Mouse (Mus musculus) hindbrain, embryonic 12.5 days (tissue): ENCODE data around the gene Frmd4a. TPM values are rescaled to one million over a fixed set of nuclear protein-coding genes. Genes with fewer than 3 reads are reported as not detected.

Experiments used
- ATAC-seq: fragments of 200-750 bp; cut with Nextera tagmentation; 2 replicates; pipeline ENCODE4 v1.8.0; 2017; ENCODE audit warnings: moderate TSS enrichment; ENCODE audit not compliant: low FRiP score
- H3K27ac ChIP-seq: fragments of 300-500 bp; sonication (generic); 2 replicates; pipeline ENCODE4 v1.5.1; 2016; ENCODE audit warnings: mild to moderate bottlenecking
- H3K27me3 ChIP-seq: fragments of 300-500 bp; sonication (generic); 2 replicates; pipeline ENCODE4 v1.6.1; 2016; ENCODE audit warnings: mild to moderate bottlenecking
- H3K36me3 ChIP-seq: fragments of 300-500 bp; sonication (generic); 2 replicates; pipeline ENCODE4 v1.6.1; 2016; ENCODE audit warnings: mild to moderate bottlenecking
- H3K4me1 ChIP-seq: fragments of 300-500 bp; sonication (generic); 2 replicates; pipeline ENCODE4 v1.6.1; 2016
- H3K4me2 ChIP-seq: fragments of 300-500 bp; sonication (generic); replicated peaks from 2 replicates; pipeline ENCODE4 v1.6.1; 2016; ENCODE audit warnings: mild to moderate bottlenecking
- H3K4me3 ChIP-seq: fragments of 300-500 bp; sonication (generic); 2 replicates; pipeline ENCODE4 v1.5.1; 2016; ENCODE audit warnings: mild to moderate bottlenecking
- H3K9ac ChIP-seq: fragments of 300-500 bp; sonication (generic); 2 replicates; pipeline ENCODE4 v1.6.1; 2016; ENCODE audit warnings: mild to moderate bottlenecking, moderate library complexity
- H3K9me3 ChIP-seq: fragments of 300-500 bp; sonication (generic); replicated peaks from 2 replicates; pipeline ENCODE4 v1.6.1; 2016; ENCODE audit warnings: mild to moderate bottlenecking
- WGBS: fragments of 180-500 bp; shearing (Covaris S2); methylation state at CpG from one replicate; pipeline ENCODE4 v1.1.7; 2016; 5-methylcytosine and 5-hydroxymethylcytosine counted together
- polyA plus RNA-seq: library from polyadenylated mRNA; unstranded; fragments of >200 nt; fragmentation: Nextera tagmentation; extraction: Ambion mirVana; gene quantifications from 2 replicates; pipeline ENCODE4 v1.2.1, GENCODE M21; 2016

Frmd4a gene
- polyA plus RNA-seq, 1 experiment from 2014 or later, result 69.6 TPM

GRCm38 (mm10) chr2:4475991-4476390 is 458.5 kb downstream of the Frmd4a start:
- no peak for ATAC-seq
- Histone ChIP-seq H3K27ac (no peak overlapping the region), H3K36me3 (peaks cover 23% of the 10 kb centered on the region), H3K4me1 (peaks cover 15% of the 10 kb centered on the region), H3K4me3 (no peak overlapping the region), H3K27me3 (no peaks in the 10 kb centered on the region), H3K9me3 (no peaks in the 10 kb centered on the region), H3K9ac (no peak overlapping the region), H3K4me2 (no peak overlapping the region)
- 72% methylated on average over 4 of the region's 4 CpGs for WGBS

GRCm38 (mm10) chr2:4476608-4477007 is 459.1 kb downstream of the Frmd4a start:
- H3K4me3 ChIP-seq, result no peak overlapping the region
- no peak for ATAC-seq
- H3K4me2 ChIP-seq, result no peak overlapping the region
- 88% methylated on average over 5 of the region's 5 CpGs for WGBS
- H3K36me3 ChIP-seq, result peaks cover 23% of the 10 kb centered on the region
- no peaks in the 10 kb centered on the region for H3K27me3 ChIP-seq
- H3K27ac ChIP-seq, result no peak overlapping the region
- H3K9ac ChIP-seq, result no peak overlapping the region
- peaks cover 19% of the 10 kb centered on the region for H3K4me1 ChIP-seq
- no peaks in the 10 kb centered on the region for H3K9me3 ChIP-seq

GRCm38 (mm10) chr2:4477311-4477710 is 459.8 kb downstream of the Frmd4a start:
- Histone ChIP-seq H3K27me3 (no peaks in the 10 kb centered on the region), H3K9ac (no peak overlapping the region), H3K4me2 (no peak overlapping the region), H3K4me1 (peaks cover 19% of the 10 kb centered on the region), H3K9me3 (no peaks in the 10 kb centered on the region), H3K36me3 (peaks cover 23% of the 10 kb centered on the region), H3K27ac (no peak overlapping the region), H3K4me3 (no peak overlapping the region)
- WGBS, result 67% methylated on average over 5 of the region's 5 CpGs
- no peak for ATAC-seq

GRCm38 (mm10) chr2:4480180-4480579 is 462.7 kb downstream of the Frmd4a start:
- WGBS, result 90% methylated on average over 5 of the region's 5 CpGs
- Histone ChIP-seq H3K27ac (no peak overlapping the region), H3K4me1 (peaks cover 9% of the 10 kb centered on the region; the same call in 1 of the 2 replicates)

GRCm38 (mm10) chr2:4481154-4481553 is 463.6 kb downstream of the Frmd4a start:
- no peaks in the 10 kb centered on the region for H3K27me3 ChIP-seq
- H3K4me3 ChIP-seq, result no peak overlapping the region
- WGBS, result 63% methylated on average over 11 of the region's 11 CpGs
- H3K36me3 ChIP-seq, result peaks cover 12% of the 10 kb centered on the region
- peak; percentile 67 for ATAC-seq
- no peak overlapping the region for H3K9ac ChIP-seq
- H3K4me2 ChIP-seq, result no peak overlapping the region
- 0 out of 2 replicates have a peak overlapping the region, but pooled peaks have one; percentile 18 for H3K27ac ChIP-seq
- peaks cover 9% of the 10 kb centered on the region; the same call in 1 of the 2 replicates for H3K4me1 ChIP-seq
- no peaks in the 10 kb centered on the region for H3K9me3 ChIP-seq

More at GRCm38 (mm10) chr2:4480180-4480579, 462.7 kb downstream of the Frmd4a start:
- H3K36me3 ChIP-seq, result peaks cover 17% of the 10 kb centered on the region
- H3K27me3 ChIP-seq, result no peaks in the 10 kb centered on the region
- no peak overlapping the region for H3K4me3 ChIP-seq
- H3K4me2 ChIP-seq, result no peak overlapping the region
- H3K9ac ChIP-seq, result no peak overlapping the region
- no peak for ATAC-seq
- H3K9me3 ChIP-seq, result no peaks in the 10 kb centered on the region

GRCm38 (mm10) chr2:4486185-4486584 is 468.7 kb downstream of the Frmd4a start:
- no peak overlapping the region for H3K27ac ChIP-seq
- 80% methylated on average over 5 of the region's 5 CpGs for WGBS
- H3K36me3 ChIP-seq, result 0 out of 2 replicates have a peak, but pooled peaks cover 5% of the 10 kb centered on the region
- ATAC-seq, result no peak
- peaks cover 23% of the 10 kb centered on the region for H3K4me1 ChIP-seq
- no peaks in the 10 kb centered on the region for H3K27me3 ChIP-seq
- no peak overlapping the region for H3K4me3 ChIP-seq
- H3K9ac ChIP-seq, result no peak overlapping the region
- no peaks in the 10 kb centered on the region for H3K9me3 ChIP-seq
- H3K4me2 ChIP-seq, result no peak overlapping the region

- Histone ChIP-seq H3K27ac (no peak overlapping the region), H3K27me3 (no peaks in the 10 kb centered on the region), H3K4me1 (peaks cover 31% of the 10 kb centered on the region), H3K36me3 (0 out of 2 replicates have a peak, but pooled peaks cover 5% of the 10 kb centered on the region), H3K4me2 (no peak overlapping the region), H3K4me3 (no peak overlapping the region), H3K9ac (no peak overlapping the region), H3K9me3 (no peaks in the 10 kb centered on the region)
- WGBS, result 92% methylated on average over 2 of the region's 2 CpGs
- ATAC-seq, result no peak
Measured at GRCm38 (mm10) chr2:4487280-4487679, 469.8 kb downstream of the Frmd4a start.

- H3K36me3 ChIP-seq, result 0 out of 2 replicates have a peak, but pooled peaks cover 8% of the 10 kb centered on the region
- no peak for ATAC-seq
- WGBS, result 67% methylated on average over 5 of the region's 5 CpGs
Measured at GRCm38 (mm10) chr2:4490845-4491244, 473.3 kb downstream of the Frmd4a start.

GRCm38 (mm10) chr2:4492485-4493481 is 475.3 kb downstream of the Frmd4a start:
- no peaks in the 10 kb centered on the region for H3K9me3 ChIP-seq
- H3K27me3 ChIP-seq, result no peaks in the 10 kb centered on the region
- peak overlapping the region; percentile 72 for H3K27ac ChIP-seq
- H3K4me2 ChIP-seq, result no peak overlapping the region
- peak; percentile 59; the same call in 1 of the 2 replicates for ATAC-seq
- H3K9ac ChIP-seq, result 0 out of 2 replicates have a peak overlapping the region, but pooled peaks have one; percentile 2
- peaks cover 43% of the 10 kb centered on the region for H3K4me1 ChIP-seq
- peaks cover 14% of the 10 kb centered on the region for H3K36me3 ChIP-seq
- 49% methylated on average over 20 of the region's 20 CpGs for WGBS
- H3K4me3 ChIP-seq, result no peak overlapping the region

More at GRCm38 (mm10) chr2:4490845-4491244, 473.3 kb downstream of the Frmd4a start:
- H3K27ac ChIP-seq, result peak overlapping the region; percentile 58; the same call in 1 of the 2 replicates
- no peak overlapping the region for H3K9ac ChIP-seq
- H3K27me3 ChIP-seq, result no peaks in the 10 kb centered on the region
- H3K4me3 ChIP-seq, result no peak overlapping the region
- no peak overlapping the region for H3K4me2 ChIP-seq
- H3K4me1 ChIP-seq, result peaks cover 43% of the 10 kb centered on the region
- H3K9me3 ChIP-seq, result no peaks in the 10 kb centered on the region

GRCm38 (mm10) chr2:4494478-4494877 is 477.0 kb downstream of the Frmd4a start:
- Histone ChIP-seq H3K27me3 (no peaks in the 10 kb centered on the region), H3K36me3 (peaks cover 20% of the 10 kb centered on the region), H3K4me2 (no peak overlapping the region), H3K4me3 (no peak overlapping the region), H3K9me3 (no peaks in the 10 kb centered on the region), H3K27ac (no peak overlapping the region), H3K9ac (no peak overlapping the region), H3K4me1 (peaks cover 39% of the 10 kb centered on the region)
- 62% methylated on average over 2 of the region's 2 CpGs for WGBS
- ATAC-seq, result no peak

- H3K27ac ChIP-seq, result no peak overlapping the region
- no peak overlapping the region for H3K4me2 ChIP-seq
- no peaks in the 10 kb centered on the region for H3K27me3 ChIP-seq
- H3K4me3 ChIP-seq, result no peak overlapping the region
- no peaks in the 10 kb centered on the region for H3K9me3 ChIP-seq
- peaks cover 33% of the 10 kb centered on the region for H3K36me3 ChIP-seq
- ATAC-seq, result no peak
- 8% methylated on average over 1 of the region's 1 CpGs for WGBS
- H3K9ac ChIP-seq, result no peak overlapping the region
- 0 out of 2 replicates have a peak, but pooled peaks cover 3% of the 10 kb centered on the region for H3K4me1 ChIP-seq
Measured at GRCm38 (mm10) chr2:4499257-4499656, 481.7 kb downstream of the Frmd4a start.

GRCm38 (mm10) chr2:4499916-4500315 is 482.4 kb downstream of the Frmd4a start:
- Histone ChIP-seq H3K4me2 (no peak overlapping the region), H3K4me3 (no peak overlapping the region), H3K4me1 (0 out of 2 replicates have a peak, but pooled peaks cover 3% of the 10 kb centered on the region), H3K27me3 (no peaks in the 10 kb centered on the region), H3K36me3 (peaks cover 40% of the 10 kb centered on the region), H3K9me3 (no peaks in the 10 kb centered on the region), H3K9ac (no peak overlapping the region), H3K27ac (no peak overlapping the region)
- no peak for ATAC-seq
- 93% methylated on average over 9 of the region's 9 CpGs for WGBS
